Mouse (Mus musculus): ENCODE measurements around the gene Tbc1d14.

DNA sequence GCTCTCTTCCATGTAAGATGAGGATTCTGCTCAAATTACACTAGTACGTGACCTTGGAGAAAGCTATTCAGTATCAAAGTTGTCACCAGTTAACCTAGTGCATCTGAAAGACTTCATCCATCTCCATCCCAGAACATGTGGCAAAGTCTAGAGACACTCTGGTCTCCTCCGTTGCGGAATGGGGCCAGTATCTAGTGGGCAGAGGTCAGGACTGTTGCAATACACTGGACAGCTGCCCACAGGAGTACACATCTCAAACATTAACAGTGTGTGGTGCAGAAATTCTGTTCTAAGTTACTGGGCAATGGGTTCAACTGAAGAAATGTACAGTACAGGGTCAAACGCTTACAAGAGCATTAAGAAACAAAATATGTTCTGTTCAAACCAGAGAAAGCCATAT, 25.0 kb downstream of the Tbc1d14 start:
- TF ChIP-seq CTCF (IDR thresholded peaks at IDR 0.05; ENCODE audit: low read depth, low read length) (no peak), TAL1 (conservative IDR thresholded peaks at IDR 0.05; ENCODE audit: low read depth, low read length) (no peak), GATA1 (IDR thresholded peaks at IDR 0.05; ENCODE audit: borderline replicate concordance, low read length) (no peak)

Measured in G1E (cell line).